Mouse (Mus musculus): Measurements from ENCODE around the gene Vmn1r160. TPM values are rescaled to one million over a fixed set of nuclear protein-coding genes. Genes with fewer than 3 reads are reported as not detected.

Vmn1r160 gene
- polyA plus RNA-seq (2021; fragmentation: Nextera tagmentation) = not detected in 2 replicates
- long read RNA-seq, experiment 1 = 0 reads
- long read RNA-seq, experiment 2 = 0 reads

DNA sequence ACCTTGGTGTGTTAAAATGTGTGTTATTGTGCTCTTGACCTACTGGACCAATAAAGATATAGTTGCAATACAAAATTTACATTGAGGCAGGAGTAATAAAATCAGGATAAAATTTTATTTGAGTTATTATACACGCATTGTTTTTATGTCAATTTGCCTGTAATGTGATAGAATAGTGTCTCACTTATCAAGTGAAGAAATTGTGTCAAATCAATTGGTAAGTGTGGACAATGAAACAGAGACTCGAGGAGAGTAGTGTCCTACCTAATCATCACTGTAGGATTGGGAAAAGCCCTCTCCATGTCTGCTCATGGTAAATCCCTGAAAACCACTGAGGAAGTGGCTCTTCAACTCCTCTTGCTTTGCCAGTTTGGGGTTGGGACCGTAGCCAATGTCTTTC lies at the start of gene Vmn1r160:
TSS of gene Vmn1r160 (plus strand) at position 301 of the 400 bp plus-strand sequence.

DNA sequence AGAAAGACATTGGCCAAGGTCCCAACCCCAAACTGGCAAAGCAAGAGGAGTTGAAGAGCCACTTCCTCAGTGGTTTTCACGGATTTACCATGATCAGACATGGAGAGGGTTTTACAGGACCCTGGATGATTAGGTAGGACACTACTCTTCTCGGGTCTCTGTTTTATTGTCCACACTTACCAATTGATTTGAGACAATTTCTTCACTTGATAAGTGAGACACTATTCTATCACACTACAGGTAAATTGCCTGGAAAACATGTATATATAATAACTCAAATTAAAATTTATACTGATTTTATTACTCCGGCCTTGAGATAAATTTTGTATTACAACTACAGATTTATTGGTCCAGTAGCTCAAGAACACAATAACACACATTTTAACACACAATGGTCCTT lies 27.5 kb upstream of the Vmn1r160 start, which contains the start of gene Vmn1r159:
TSS of gene Vmn1r159 (minus strand) at position 101 of the 400 bp plus-strand sequence.

Other genes starting within 250 kb of the Vmn1r160 start
- gene Vmn1r155, start 213.2 kb upstream of the Vmn1r160 start, polyA plus RNA-seq (2021; fragmentation: Nextera tagmentation) = not detected in 2 replicates
- not detected in 2 replicates for gene Gm8693, start 178.9 kb upstream of the Vmn1r160 start, polyA plus RNA-seq (2021; fragmentation: Nextera tagmentation)
- gene Gm4567, start 151.5 kb upstream of the Vmn1r160 start, polyA plus RNA-seq (2021; fragmentation: Nextera tagmentation) = not detected in 2 replicates
- not detected in 2 replicates for gene Vmn1r157, start 109.5 kb upstream of the Vmn1r160 start, polyA plus RNA-seq (2021; fragmentation: Nextera tagmentation)
- not detected in 2 replicates for gene Vmn1r158, start 80.4 kb upstream of the Vmn1r160 start, polyA plus RNA-seq (2021; fragmentation: Nextera tagmentation)
- gene Vmn1r159, start 27.6 kb upstream of the Vmn1r160 start, polyA plus RNA-seq (2021; fragmentation: Nextera tagmentation) = not detected in 2 replicates
- not detected in 2 replicates for gene Gm4214, start 113.4 kb downstream of the Vmn1r160 start, polyA plus RNA-seq (2021; fragmentation: Nextera tagmentation)
- gene Gm4216, start 148.7 kb downstream of the Vmn1r160 start, polyA plus RNA-seq (2021; fragmentation: Nextera tagmentation) = not detected in 2 replicates
- gene Vmn1r163, start 184.3 kb downstream of the Vmn1r160 start, polyA plus RNA-seq (2021; fragmentation: Nextera tagmentation) = not detected in 2 replicates
- not detected in 2 replicates for gene Gm8720, start 196.2 kb downstream of the Vmn1r160 start, polyA plus RNA-seq (2021; fragmentation: Nextera tagmentation)